Mouse (Mus musculus) embryonic stem cell, embryonic (primary cell): ENCODE measurements around the gene Ryk.
"Not testable (repeated sequence)": the region's sequence is repeated elsewhere in the genome, so short reads cannot be mapped to it uniquely, and the experiment has no call there.

Experiments used
- CTCF ChIA-PET, 4 experiments: fragments of 300-600 bp in 2 of 4; fragments of 350-600 bp in 2 of 4; sonication (Branson Sonifier 250); formaldehyde crosslinking; loops; one replicate each; lab custom pipeline; 2022; ENCODE audit warnings: inconsistent platforms in 2 of 4; lab: Charles Lee
- POLR2A ChIA-PET, 4 experiments: fragments of 300-600 bp in 2 of 4; fragments of 350-600 bp in 2 of 4; sonication (Branson Sonifier 250); formaldehyde crosslinking; loops; one replicate each; lab custom pipeline; 2022; ENCODE audit warnings: antibody characterized with exemption in 4 of 4, inconsistent platforms in 1 of 4; lab: Charles Lee

The Ryk gene

DNA sequence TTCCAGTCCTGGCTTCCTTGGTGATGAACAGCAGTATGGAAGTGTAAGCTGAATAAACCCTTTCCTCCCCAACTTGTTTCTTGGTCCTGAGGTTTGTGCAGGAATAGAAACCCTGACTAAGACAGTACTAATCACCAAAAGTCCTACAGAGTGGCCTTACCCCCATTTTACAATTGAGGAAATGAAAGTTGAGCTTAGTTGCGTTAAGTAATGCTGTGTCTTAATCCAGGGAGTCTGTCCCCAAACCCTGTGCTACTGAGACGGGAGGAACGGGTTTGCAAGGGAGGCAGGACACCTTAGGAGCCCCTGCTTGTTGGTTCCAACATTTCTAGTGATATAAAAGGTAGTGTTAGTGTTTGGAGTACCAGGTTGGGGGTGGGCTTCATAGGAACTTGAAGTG is 78.9 kb downstream of the Ryk start:
- CTCF ChIA-PET = not testable (repeated sequence)
- POLR2A ChIA-PET = interaction anchor here in 2 of 4 experiments (0.5 to 1.7 kb wide), 4 partner anchors 14 to 521 kb away, joined by 3 to 4 read pairs (median 4); no protein-coding TSS in a partner anchor

GRCm38 (mm10) chr9:102914583-102914982 is 79.9 kb downstream of the Ryk start:
- CTCF ChIA-PET = interaction anchor here in 2 of 4 experiments (0.7 to 0.9 kb wide), 2 partner anchors 282 to 724 kb away, joined by 3 to 5 read pairs; no protein-coding TSS in a partner anchor
- POLR2A ChIA-PET = interaction anchor here in 2 of 4 experiments (0.9 to 1.7 kb wide), 3 partner anchors 11 to 15 kb away, joined by 3 to 4 read pairs (median 4); no protein-coding TSS in a partner anchor

GRCm38 (mm10) chr9:102915292-102915854 is 80.7 kb downstream of the Ryk start:
- POLR2A ChIA-PET = interaction anchor here in 2 of 4 experiments (0.7 to 1.8 kb wide), 4 partner anchors 9 to 114 kb away, joined by 3 to 4 read pairs (median 3); no protein-coding TSS in a partner anchor
- CTCF ChIA-PET = interaction anchor here in 1 of 4 experiments (0.9 kb wide), 1 partner anchor 283 kb away, joined by 5 read pairs; no protein-coding TSS in a partner anchor

GRCm38 (mm10) chr9:102916076-102916475 is 81.4 kb downstream of the Ryk start:
- ChIA-PET CTCF (no interaction called here), POLR2A (interaction anchor here in 2 of 4 experiments (1.3 to 1.8 kb wide), 2 partner anchors 8 to 9 kb away, joined by 3 to 4 read pairs; no protein-coding TSS in a partner anchor)

GRCm38 (mm10) chr9:102917532-102918129 is 82.9 kb downstream of the Ryk start:
- ChIA-PET CTCF (interaction anchor here in 1 of 4 experiments (0.6 kb wide), 1 partner anchor 237 kb away, joined by 3 read pairs; no protein-coding TSS in a partner anchor), POLR2A (interaction anchor here in 1 of 4 experiments (0.6 kb wide), 1 partner anchor 195 kb away, joined by 3 read pairs; no protein-coding TSS in a partner anchor)

DNA sequence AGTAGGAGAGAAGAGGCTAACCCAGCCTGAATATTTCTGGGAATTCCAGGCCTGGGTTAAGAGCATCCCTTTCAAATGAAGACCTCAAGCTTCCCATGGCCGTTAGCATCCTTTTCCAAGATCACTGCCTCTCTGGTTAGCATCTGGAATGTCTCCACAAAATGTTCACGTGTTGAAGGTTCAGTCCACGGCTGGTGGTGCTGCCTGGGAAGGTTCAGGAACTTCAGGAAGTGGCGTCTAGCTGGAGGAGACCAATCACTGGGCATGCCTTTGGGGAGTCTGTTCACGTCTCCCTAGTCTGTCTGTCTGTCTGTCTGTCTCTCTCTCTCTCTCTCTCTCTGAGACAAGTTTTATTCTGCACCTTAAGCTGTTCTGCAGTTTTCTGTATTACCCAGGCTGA is 84.8 kb downstream of the Ryk start:
- CTCF ChIA-PET = interaction anchor here in 3 of 4 experiments (0.5 to 0.7 kb wide), 3 partner anchors 82 to 253 kb away, joined by 3 to 6 read pairs (median 5); no protein-coding TSS in a partner anchor

GRCm38 (mm10) chr9:102921791-102922190 is 87.1 kb downstream of the Ryk start:
- ChIA-PET CTCF (interaction anchor here in 1 of 4 experiments (0.5 kb wide), 1 partner anchor 171 kb away, joined by 3 read pairs; no protein-coding TSS in a partner anchor), POLR2A (interaction anchor here in 2 of 4 experiments (0.7 to 0.9 kb wide), 2 partner anchors 12 to 297 kb away, joined by 3 read pairs; no protein-coding TSS in a partner anchor)

More for the DNA sequence above, 84.8 kb downstream of the Ryk start:
- POLR2A ChIA-PET = no interaction called here

DNA sequence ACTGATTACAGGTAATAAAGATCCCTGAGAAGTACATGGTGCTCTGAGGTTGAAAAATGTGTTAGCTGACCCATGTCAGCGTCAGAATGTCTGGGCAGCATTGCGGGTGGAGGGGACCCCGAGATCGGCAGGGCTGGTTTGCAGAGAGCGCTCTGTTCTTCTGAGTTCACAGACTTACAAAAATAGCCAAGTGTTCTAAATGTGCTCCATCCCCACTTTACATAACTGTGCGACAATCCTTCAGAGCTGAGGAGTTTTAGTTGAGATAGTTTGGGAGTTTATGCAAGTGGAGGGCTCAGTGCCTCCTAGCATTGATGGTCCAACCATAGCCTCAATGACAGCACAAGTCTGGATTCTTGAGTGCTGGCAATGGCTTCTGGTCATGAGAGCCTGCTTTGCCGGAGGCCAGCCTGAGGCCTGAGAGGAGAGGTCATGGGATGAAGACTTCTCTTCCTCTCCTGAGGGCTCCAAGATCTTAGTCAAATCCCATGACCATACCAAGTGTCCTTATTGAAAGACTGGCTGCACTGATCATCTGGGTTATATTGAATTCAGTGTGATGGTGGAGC is 88.2 kb downstream of the Ryk start:
- CTCF ChIA-PET = interaction anchor here in 1 of 4 experiments (0.5 kb wide), 1 partner anchor 56 kb away, joined by 4 read pairs; no protein-coding TSS in a partner anchor

DNA sequence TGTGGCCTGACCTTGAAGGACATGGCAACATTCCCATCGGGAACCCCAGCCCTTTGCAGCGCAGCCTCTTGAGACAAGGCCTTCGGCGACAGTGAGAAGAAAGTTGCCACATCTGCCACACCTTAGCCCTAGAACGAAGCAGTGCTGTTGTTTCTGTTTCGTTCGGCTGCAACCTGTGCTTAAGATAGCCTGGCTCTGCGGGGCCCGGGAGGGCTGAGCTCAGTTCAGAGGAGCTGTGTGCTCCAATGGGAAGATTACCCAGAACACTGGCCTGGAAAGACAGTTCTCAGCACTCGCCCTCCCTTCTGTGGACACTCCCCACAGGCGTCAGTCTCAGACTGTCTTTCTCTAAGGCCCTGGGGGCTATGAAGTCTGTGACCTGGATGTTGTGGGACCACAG is 89.1 kb downstream of the Ryk start:
- CTCF ChIA-PET = interaction anchor here in 3 of 4 experiments (0.6 to 0.8 kb wide), 3 partner anchors 20 to 335 kb away, joined by 3 to 6 read pairs (median 3); no protein-coding TSS in a partner anchor
- POLR2A ChIA-PET = interaction anchor here in 2 of 4 experiments (0.7 to 1.5 kb wide), 9 partner anchors 8 to 209 kb away, joined by 3 to 5 read pairs (median 3); partner anchors contain the start of gene Rab6b (in 1 of the 2)

More for the DNA sequence above, 88.2 kb downstream of the Ryk start:
- POLR2A ChIA-PET = interaction anchor here in 1 of 4 experiments (0.6 kb wide), 1 partner anchor 148 kb away, joined by 4 read pairs; no protein-coding TSS in a partner anchor

DNA sequence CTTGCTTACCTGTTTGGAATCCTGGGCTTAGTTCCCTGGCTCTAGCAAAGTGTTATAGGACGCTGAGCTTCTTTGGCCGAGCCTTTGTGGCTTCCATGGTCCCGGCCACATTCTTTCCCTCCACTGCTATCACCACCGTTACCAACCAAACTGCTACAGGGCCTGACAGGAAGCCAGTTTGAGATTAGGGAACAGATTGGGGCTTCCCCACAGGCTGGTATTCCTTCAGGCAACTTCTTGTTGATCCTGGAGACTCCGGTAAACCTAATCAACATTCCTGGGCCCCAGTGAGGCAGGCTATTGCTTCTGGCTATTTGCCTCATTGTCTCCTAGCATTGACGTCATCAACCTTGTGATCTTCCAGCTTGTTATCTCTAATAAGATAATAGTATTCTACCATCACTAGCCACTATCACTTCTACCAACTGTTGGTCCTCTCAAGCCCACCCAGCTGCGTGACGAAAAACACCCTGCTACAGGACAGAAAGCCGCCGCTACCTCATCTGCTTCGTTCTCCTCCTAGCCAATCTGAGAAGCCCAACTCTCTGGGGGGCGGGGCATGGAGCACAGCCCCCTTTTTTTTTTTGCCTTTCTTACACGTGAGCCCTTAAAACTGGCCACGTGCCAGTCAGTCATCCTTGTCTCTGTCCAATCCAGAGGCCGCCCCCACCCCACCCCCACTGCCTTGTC is 90.1 kb downstream of the Ryk start:
- CTCF ChIA-PET = interaction anchor here in 3 of 4 experiments (0.6 to 0.8 kb wide), 4 partner anchors 210 to 640 kb away, joined by 3 read pairs; no protein-coding TSS in a partner anchor
- POLR2A ChIA-PET = interaction anchor here in 2 of 4 experiments (0.7 to 1.8 kb wide), 18 partner anchors 9 to 298 kb away, joined by 3 to 6 read pairs (median 3); partner anchors contain the start of gene Rab6b (in 1 of the 2)

- POLR2A ChIA-PET = interaction anchor here in 1 of 4 experiments (0.6 to 1.8 kb wide), 2 partner anchors 15 to 801 kb away, joined by 5 to 6 read pairs; no protein-coding TSS in a partner anchor
Observed at GRCm38 (mm10) chr9:102926137-102926536, 91.4 kb downstream of the Ryk start.

GRCm38 (mm10) chr9:102929776-102930175 is 95.1 kb downstream of the Ryk start:
- ChIA-PET CTCF (no interaction called here), POLR2A (no interaction called here)

More at GRCm38 (mm10) chr9:102926137-102926536, 91.4 kb downstream of the Ryk start:
- CTCF ChIA-PET = no interaction called here

- ChIA-PET CTCF (interaction anchor here in 1 of 4 experiments (0.6 to 0.7 kb wide), 2 partner anchors 54 to 158 kb away, joined by 3 read pairs; no protein-coding TSS in a partner anchor), POLR2A (interaction anchor here (0.6 to 1.1 kb wide), 8 partner anchors 10 to 234 kb away, joined by 3 to 4 read pairs (median 3); no protein-coding TSS in a partner anchor)
Observed at GRCm38 (mm10) chr9:102933925-102934721, 99.4 kb downstream of the Ryk start.

DNA sequence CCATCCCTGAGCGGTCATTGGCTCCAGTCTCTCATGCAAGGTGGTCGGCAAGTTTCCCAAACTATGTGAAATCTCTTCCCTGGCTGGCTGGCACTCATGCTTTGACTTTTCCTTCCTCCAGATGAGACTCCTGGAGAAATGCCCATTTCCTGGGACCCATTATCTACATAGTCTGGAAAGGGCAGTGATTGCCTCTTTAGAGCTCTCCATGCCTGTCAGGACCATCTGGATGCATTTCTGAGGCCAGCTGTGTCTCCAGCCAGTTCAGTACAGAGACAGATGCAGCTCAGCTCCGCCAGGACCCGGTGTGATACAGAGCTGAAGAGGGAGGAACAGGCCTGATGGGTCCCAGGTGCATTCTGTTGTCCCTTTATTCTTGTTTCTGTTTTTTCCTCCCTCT is 107.5 kb downstream of the Ryk start:
- CTCF ChIA-PET = interaction anchor here in 2 of 4 experiments (0.6 to 1.1 kb wide), 2 partner anchors 71 to 618 kb away, joined by 3 read pairs; no protein-coding TSS in a partner anchor

DNA sequence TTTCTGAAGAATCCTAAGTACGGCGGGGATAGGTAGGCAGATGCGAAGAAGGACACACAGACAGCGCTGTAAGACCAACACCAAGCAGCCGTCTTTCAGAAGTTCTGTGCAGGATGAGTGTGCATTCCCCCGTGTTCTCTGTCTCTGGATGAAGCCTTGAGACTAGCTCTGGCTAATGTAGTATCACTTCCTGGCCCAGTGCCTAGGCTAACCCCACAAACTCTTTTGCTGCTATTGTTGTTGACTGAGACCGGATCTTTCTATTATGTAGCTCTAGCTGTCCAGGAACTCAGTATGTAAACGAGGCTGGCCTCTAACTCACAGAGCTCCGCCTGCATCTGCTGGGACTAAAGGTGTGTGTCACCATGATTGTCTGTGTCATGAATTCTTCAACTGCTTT is 110.2 kb downstream of the Ryk start:
- CTCF ChIA-PET = interaction anchor here in 1 of 4 experiments (0.6 kb wide), 1 partner anchor 46 kb away, joined by 3 read pairs; no protein-coding TSS in a partner anchor
- POLR2A ChIA-PET = interaction anchor here (0.7 to 1.3 kb wide), 6 partner anchors 9 to 208 kb away, joined by 3 read pairs; no protein-coding TSS in a partner anchor

More for the DNA sequence above, 107.5 kb downstream of the Ryk start:
- POLR2A ChIA-PET = interaction anchor here in 1 of 4 experiments (0.9 kb wide), 1 partner anchor 20 kb away, joined by 3 read pairs; no protein-coding TSS in a partner anchor

GRCm38 (mm10) chr9:102946469-102947015 is 111.8 kb downstream of the Ryk start:
- ChIA-PET POLR2A (interaction anchor here in 1 of 4 experiments (0.7 to 1.1 kb wide), 3 partner anchors 61 to 402 kb away, joined by 3 to 6 read pairs (median 4); no protein-coding TSS in a partner anchor), CTCF (interaction anchor here in 1 of 4 experiments (0.6 kb wide), 1 partner anchor 70 kb away, joined by 6 read pairs; no protein-coding TSS in a partner anchor)
